Mouse (Mus musculus) hindbrain, embryonic 15.5 days (tissue): ENCODE data around the gene Bmf. TPM values are rescaled to one million over a fixed set of nuclear protein-coding genes. Genes with fewer than 3 reads are reported as not detected.

Experiments
- ATAC-seq: fragments of 200-750 bp; cut with Nextera tagmentation; 2 replicates; pipeline ENCODE4 v1.8.0; 2017; ENCODE audit warnings: low read depth, moderate number of reproducible peaks, moderate TSS enrichment; ENCODE audit not compliant: low FRiP score
- H3K27ac ChIP-seq: fragments of 300-500 bp; sonication (generic); replicated peaks from 2 replicates; pipeline ENCODE4 v1.5.1; 2015; ENCODE audit warnings: mild to moderate bottlenecking, inconsistent platforms
- H3K27me3 ChIP-seq: fragments of 300-500 bp; sonication (generic); 2 replicates; pipeline ENCODE4 v1.6.1; 2015; ENCODE audit warnings: control low read depth, inconsistent platforms
- H3K36me3 ChIP-seq: fragments of 300-500 bp; sonication (generic); 2 replicates; pipeline ENCODE4 v1.6.1; 2015; ENCODE audit warnings: control low read depth, inconsistent platforms
- H3K4me1 ChIP-seq: fragments of 300-500 bp; sonication (generic); replicated peaks from 2 replicates; pipeline ENCODE4 v1.6.1; 2015; ENCODE audit warnings: control low read depth, inconsistent platforms
- H3K4me2 ChIP-seq: fragments of 300-500 bp; sonication (generic); 2 replicates; pipeline ENCODE4 v1.6.1; 2015; ENCODE audit warnings: moderate library complexity, mild to moderate bottlenecking, inconsistent platforms
- H3K4me3 ChIP-seq: fragments of 300-500 bp; sonication (generic); 2 replicates; pipeline ENCODE4 v1.5.1; 2015; ENCODE audit warnings: mild to moderate bottlenecking, inconsistent platforms
- H3K9ac ChIP-seq: fragments of 300-500 bp; sonication (generic); 2 replicates; pipeline ENCODE4 v1.6.1; 2015; ENCODE audit warnings: inconsistent platforms
- H3K9me3 ChIP-seq: fragments of 300-500 bp; sonication (generic); 2 replicates; pipeline ENCODE4 v1.6.1; 2016; ENCODE audit warnings: control low read depth, inconsistent platforms
- WGBS: fragments of 180-500 bp; shearing (Covaris S2); methylation state at CpG from one replicate; pipeline ENCODE4 v1.1.7; 2015; 5-methylcytosine and 5-hydroxymethylcytosine counted together
- polyA plus RNA-seq: library from polyadenylated mRNA; unstranded; fragments of >200 nt; fragmentation: Nextera tagmentation; extraction: Ambion mirVana; gene quantifications from 2 replicates; pipeline ENCODE4 v1.2.1, GENCODE M21; 2015

Bmf gene
- polyA plus RNA-seq, 1 experiment from 2014 or later: 1.7 TPM

DNA sequence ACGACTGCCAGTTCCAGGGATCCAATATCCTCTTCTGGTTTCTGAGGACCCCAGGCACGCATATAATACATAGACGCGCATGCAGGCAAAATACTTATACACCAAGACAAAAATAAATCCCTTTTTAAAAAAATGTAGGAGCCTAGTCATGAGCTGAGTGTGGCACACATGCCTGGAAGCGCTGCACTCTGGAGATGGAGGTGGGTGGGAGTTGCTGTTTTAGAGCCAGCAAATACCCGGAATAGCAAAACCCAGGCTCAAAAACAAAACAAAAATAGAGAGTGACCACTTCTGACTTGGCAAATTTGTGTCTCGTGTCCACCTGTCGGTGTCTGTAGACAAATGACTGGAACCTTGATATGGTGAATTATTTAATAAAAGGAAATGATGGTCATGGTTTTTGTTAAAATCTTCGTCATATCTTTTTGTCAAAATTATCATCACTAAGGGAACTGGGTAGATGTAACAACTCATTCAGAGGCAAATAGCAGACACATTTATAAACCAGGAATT lies 65.0 kb downstream of the Bmf start:
- Histone ChIP-seq H3K27ac (no peak overlapping the region), H3K4me3 (no peak overlapping the region), H3K9me3 (no peaks in the 10 kb centered on the region), H3K27me3 (no peaks in the 10 kb centered on the region), H3K9ac (no peak overlapping the region), H3K36me3 (no peaks in the 10 kb centered on the region), H3K4me2 (no peak overlapping the region), H3K4me1 (no peaks in the 10 kb centered on the region; the same call in 1 of the 2 replicates)
- WGBS: 85% methylated on average over 9 of the region's 9 CpGs
- no peak for ATAC-seq

DNA sequence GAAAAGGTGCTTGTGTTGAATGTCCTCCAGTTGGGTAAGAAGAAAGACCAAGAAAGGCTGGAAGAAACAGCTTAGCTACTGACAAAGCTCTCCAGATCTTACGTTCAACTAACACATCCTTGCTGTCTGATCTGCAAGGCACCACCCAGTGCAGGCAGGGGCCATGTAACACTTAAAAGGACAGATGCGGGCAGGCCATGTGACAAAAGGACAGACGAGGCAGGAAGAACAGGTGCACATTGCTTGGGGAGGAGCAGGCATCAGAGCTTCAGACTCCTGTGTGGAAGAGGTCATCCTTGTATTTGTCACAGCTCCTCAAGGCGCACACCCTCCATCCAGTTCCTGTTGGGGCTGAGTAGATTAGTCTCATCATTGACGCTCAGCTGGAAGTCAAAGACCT lies 66.5 kb downstream of the Bmf start:
- Histone ChIP-seq H3K27me3 (no peaks in the 10 kb centered on the region), H3K9ac (no peak overlapping the region), H3K9me3 (no peaks in the 10 kb centered on the region), H3K36me3 (no peaks in the 10 kb centered on the region), H3K4me3 (no peak overlapping the region), H3K4me2 (no peak overlapping the region), H3K4me1 (peaks cover 8% of the 10 kb centered on the region), H3K27ac (no peak overlapping the region)
- WGBS: 91% methylated on average over 5 of the region's 5 CpGs
- no peak for ATAC-seq

DNA sequence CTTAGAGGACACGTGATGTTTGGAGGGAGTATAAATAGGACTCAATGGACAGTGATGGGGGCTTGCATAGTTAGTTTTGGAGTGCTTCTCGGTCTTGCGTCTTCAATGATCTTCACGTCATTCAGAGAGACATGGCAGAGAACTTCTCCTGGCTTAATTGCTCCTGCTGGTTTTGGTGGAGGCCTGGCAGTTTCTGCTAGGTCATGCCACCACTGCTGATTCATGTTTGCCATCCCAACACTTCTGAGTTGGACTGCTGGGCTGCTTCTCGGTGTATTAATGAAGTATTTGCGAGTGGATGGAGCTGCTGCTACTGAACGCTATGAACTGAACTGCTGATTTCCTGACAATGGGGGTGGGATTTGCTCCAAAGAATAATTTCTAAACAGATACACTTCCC lies 68.6 kb downstream of the Bmf start:
- Histone ChIP-seq H3K36me3 (peaks cover 12% of the 10 kb centered on the region; the same call in 1 of the 2 replicates), H3K4me2 (no peak overlapping the region), H3K4me1 (peaks cover 15% of the 10 kb centered on the region), H3K27me3 (no peaks in the 10 kb centered on the region), H3K9ac (no peak overlapping the region), H3K9me3 (no peaks in the 10 kb centered on the region), H3K4me3 (no peak overlapping the region), H3K27ac (no peak overlapping the region)
- 95% methylated on average over 7 of the region's 7 CpGs for WGBS
- no peak for ATAC-seq

DNA sequence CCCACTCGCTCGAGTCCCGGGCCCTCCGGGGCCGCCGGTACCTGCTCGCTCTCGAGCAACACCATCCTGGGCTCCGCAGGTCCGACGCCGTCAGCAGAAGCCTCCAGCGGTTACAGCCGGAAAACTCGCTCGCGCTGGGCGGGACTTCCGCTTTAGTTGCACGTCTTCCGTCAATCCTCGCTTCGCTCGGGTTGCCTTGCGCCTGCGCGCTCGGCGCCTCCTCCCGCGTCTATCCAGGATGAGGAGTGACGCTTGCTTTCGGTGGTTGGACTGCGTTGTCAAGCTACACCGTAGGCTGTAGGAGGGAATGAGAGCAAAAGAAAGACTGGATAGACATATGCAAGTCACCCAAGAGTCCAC lies 70.0 kb downstream of the Bmf start, which contains the start of gene Srp14:
TSS of gene Srp14 (minus strand) at position 162 of the 360 bp plus-strand sequence.
- Histone ChIP-seq H3K36me3 (peaks cover 21% of the 10 kb centered on the region), H3K27ac (peak within 1 kb of the TSS; percentile 83), H3K4me3 (peak within 1 kb of the TSS; percentile 75), H3K4me2 (peak within 1 kb of the TSS; percentile 69), H3K4me1 (peaks cover 15% of the 10 kb centered on the region), H3K9me3 (no peaks in the 10 kb centered on the region), H3K9ac (peak within 1 kb of the TSS; percentile 79), H3K27me3 (no peaks in the 10 kb centered on the region)
- peak; percentile 96 for ATAC-seq
- 0% methylated on average over 35 of the region's 35 CpGs for WGBS

DNA sequence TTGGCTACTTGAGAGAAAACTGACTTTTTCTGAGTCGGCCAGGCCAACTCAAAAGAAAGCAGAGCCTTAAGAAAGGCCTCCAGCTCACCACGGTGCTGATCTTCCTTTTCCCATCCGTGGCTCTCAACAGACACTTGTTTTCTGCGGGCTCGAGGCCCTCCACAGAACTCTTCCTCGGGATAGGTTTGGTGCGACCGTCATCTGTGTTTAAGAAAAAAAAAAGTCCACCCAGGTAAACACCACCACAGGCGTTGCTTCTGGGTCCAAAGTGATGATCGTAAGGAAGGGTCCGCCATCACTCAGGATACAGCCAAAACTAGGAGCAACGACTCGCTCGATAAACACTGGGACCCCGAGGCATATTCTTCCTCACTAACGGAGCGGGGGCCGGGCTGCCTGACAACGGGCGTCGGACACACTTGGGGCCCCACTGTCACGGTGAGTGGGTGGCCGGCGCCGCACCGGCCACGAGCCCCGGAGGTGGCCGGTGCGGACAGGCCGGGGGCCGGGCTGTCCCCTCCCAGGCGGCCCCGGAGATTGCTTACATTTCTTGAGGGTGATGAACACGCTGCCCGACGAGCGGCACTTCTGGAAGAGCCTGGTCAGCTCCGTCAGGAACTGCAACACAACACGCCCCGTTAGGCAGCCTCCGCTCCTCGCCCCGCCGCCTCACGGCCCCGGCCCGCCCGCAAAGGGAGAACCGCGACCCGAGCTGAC lies 70.5 kb downstream of the Bmf start:
- Histone ChIP-seq H3K4me3 (peak overlapping the region; percentile 75), H3K4me2 (peak overlapping the region; percentile 69), H3K27ac (peak overlapping the region; percentile 83), H3K4me1 (peaks cover 15% of the 10 kb centered on the region), H3K9ac (peak overlapping the region; percentile 79), H3K27me3 (no peaks in the 10 kb centered on the region), H3K36me3 (peaks cover 27% of the 10 kb centered on the region), H3K9me3 (no peaks in the 10 kb centered on the region)
- no peak for ATAC-seq
- WGBS: 3% methylated on average over 52 of the region's 52 CpGs

Other genes with a start within 250 kb of the Bmf start
- gene Gpr176, start 176.3 kb downstream of the Bmf start, polyA plus RNA-seq: 7.6 and 8.3 TPM in 2 replicates
- 8.9 and 9.3 TPM in 2 replicates for gene Eif2ak4, start 161.1 kb downstream of the Bmf start, polyA plus RNA-seq
- 314 and 317 TPM in 2 replicates for gene Srp14, start 70.0 kb downstream of the Bmf start, polyA plus RNA-seq
- 15.3 and 19.0 TPM in 2 replicates for gene Bub1b, start 48.5 kb upstream of the Bmf start, polyA plus RNA-seq
- gene Pak6, start 113.6 kb upstream of the Bmf start, polyA plus RNA-seq: 46.9 and 48.6 TPM in 2 replicates
- 0.05 TPM in 1 of 2 replicates, not detected in the other for gene Ankrd63, start 154.3 kb upstream of the Bmf start, polyA plus RNA-seq
- 0.80 and 0.96 TPM in 2 replicates for gene Plcb2, start 178.8 kb upstream of the Bmf start, polyA plus RNA-seq
- 18.9 and 20.6 TPM in 2 replicates for gene Inafm2, start 196.1 kb upstream of the Bmf start, polyA plus RNA-seq
- gene Ccdc9b, start 213.0 kb upstream of the Bmf start, polyA plus RNA-seq: 1.0 and 1.5 TPM in 2 replicates
- gene Phgr1, start 223.1 kb upstream of the Bmf start, polyA plus RNA-seq: not detected in 2 replicates
- 71.6 and 73.5 TPM in 2 replicates for gene Disp2, start 230.0 kb upstream of the Bmf start, polyA plus RNA-seq